Mouse (Mus musculus) embryonic fibroblast, embryonic 13.5 days (primary cell): Measurements from ENCODE around the gene Slc25a13.

Experiments used
- CTCF ChIP-seq: IDR thresholded peaks from 2 replicates; pipeline ENCODE4 v1.5.1; 2011; ENCODE audit warnings: mild to moderate bottlenecking, control low read depth, low read length, moderate library complexity, borderline replicate concordance; ENCODE audit not compliant: insufficient read depth
- POLR2A ChIP-seq: IDR thresholded peaks from 2 replicates; pipeline ENCODE4 v1.6.1; 2011; ENCODE audit warnings: low read depth, mild to moderate bottlenecking, control low read depth, low read length, moderate library complexity

- TF ChIP-seq POLR2A (no peak), CTCF (no peak)
Observed at GRCm38 (mm10) chr6:6046729-6047424, 170.1 kb downstream of the Slc25a13 start.
